In the genomic region with DNA sequence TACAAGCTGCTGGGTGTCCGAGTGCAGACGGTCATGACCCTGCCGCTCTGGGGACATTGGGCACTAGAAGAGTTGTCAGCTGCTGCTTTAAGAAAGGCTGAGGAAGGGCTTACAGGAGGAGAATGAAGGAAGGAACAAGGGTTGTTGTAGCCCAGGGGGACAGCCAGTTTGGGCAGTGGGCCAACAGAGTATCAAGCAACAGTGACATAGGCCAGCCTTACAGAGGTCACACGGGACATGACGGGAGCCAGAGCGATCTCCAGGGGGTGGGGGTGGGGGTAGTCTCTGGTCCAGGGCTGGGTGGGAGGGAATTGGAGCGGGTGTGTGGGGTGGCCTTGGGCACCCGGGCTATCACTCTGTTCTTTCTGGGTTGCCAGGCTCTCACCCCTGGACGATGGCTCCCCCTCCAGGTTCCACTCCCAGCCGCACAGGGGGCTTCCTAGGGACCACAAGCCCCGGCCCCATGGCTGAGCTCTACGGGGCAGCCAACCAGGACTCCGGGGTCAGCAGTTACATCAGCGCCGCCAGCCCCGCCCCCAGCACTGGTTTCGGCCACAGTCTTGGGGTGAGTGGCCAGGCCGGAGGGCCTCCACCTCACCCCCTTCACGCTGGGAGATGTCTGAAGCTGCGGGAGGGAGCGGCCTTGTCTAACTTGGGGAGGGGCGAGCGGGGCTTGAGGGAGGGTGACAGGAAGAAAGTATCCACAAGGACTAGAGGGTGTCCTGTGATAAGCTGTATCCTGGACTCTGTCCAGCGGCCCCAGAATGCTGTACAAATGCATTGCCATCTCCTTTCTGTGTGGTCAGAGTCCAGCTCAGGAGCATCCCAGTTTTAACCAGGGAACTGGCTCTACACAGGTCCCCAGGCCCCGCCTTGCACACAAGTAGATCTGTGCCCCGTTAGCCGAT, we compare ENCODE assay signal across 18 mouse cellular contexts. TPM values are rescaled to one million over a fixed set of nuclear protein-coding genes. Genes with fewer than 3 reads are reported as not detected.
DNase-seq lines count a peak whose midpoint lies in the region; ATAC-seq and TF ChIP-seq lines count a peak whose summit lies in the region.
"Had no signal": no experiment of that assay in that cellular context is flagged by ENCODE, and none has a peak within 500 bp of the region (broad histone marks: within the 10 kb centered on the region; RNA-seq: fewer than 3 reads in every experiment).

No protein-coding gene starts in this region.

- H3K4me1 ChIP-seq in heart, embryonic 14.5 days (ENCODE audit: control insufficient read depth in 2 of 2, insufficient read depth in 2 of 2, low read length in 2 of 2), result peaks cover 14 to 20% of the 10 kb centered on the region in 2 experiments
- H3K4me1 ChIP-seq in lung, embryonic 14.5 days (ENCODE audit: insufficient read depth), result no peaks in the 10 kb centered on the region
- no peaks in the 10 kb centered on the region for H3K4me1 ChIP-seq in liver, postnatal 0 days (ENCODE audit: insufficient read depth)

- H3K27ac ChIP-seq in heart, embryonic 14.5 days (replicated peaks in 1 of 2; ENCODE audit: control insufficient read depth in 1 of 2, insufficient read depth in 1 of 2, low read depth in 2 of 2, low read length in 2 of 2), result peak overlapping the region in 1 of 2 experiments; percentile 20; a peak in 1 of 4 replicates
- no peak overlapping the region for H3K27ac ChIP-seq in lung, embryonic 14.5 days (ENCODE audit: low read depth)
- H3K27ac ChIP-seq in liver, postnatal 0 days (ENCODE audit: low read depth), result no peak overlapping the region

- peak overlapping the region; percentile 48 for H3K4me2 ChIP-seq in heart, embryonic 14.5 days (ENCODE audit: low read length)
- no peak overlapping the region for H3K4me2 ChIP-seq in lung, embryonic 14.5 days
- no peak overlapping the region for H3K4me2 ChIP-seq in liver, postnatal 0 days (ENCODE audit: low read depth, low read length)

- H3K9ac ChIP-seq in heart, embryonic 14.5 days (ENCODE audit: low read length), result peak overlapping the region; percentile 32
- no peak overlapping the region for H3K9ac ChIP-seq in lung, embryonic 14.5 days
- H3K9ac ChIP-seq in liver, postnatal 0 days (replicated peaks), result no peak overlapping the region

- 0 out of 2 replicates have a peak, but pooled peaks cover 10% of the 10 kb centered on the region for H3K36me3 ChIP-seq in heart, embryonic 14.5 days (ENCODE audit: control insufficient read depth, insufficient read depth, low read length)
- H3K36me3 ChIP-seq in lung, embryonic 14.5 days (ENCODE audit: insufficient read depth), result peaks cover 76% of the 10 kb centered on the region
- H3K36me3 ChIP-seq in liver, postnatal 0 days (replicated peaks; ENCODE audit: insufficient read depth, low read length), result no peaks in the 10 kb centered on the region

- peak; percentile 54; the same call in 1 of the 2 replicates for ATAC-seq in heart, embryonic 14.5 days (ENCODE audit: insufficient number of reproducible peaks, insufficient read depth, low FRiP score, low read depth)
- ATAC-seq in lung, embryonic 14.5 days (ENCODE audit: insufficient read depth), result peak; percentile 36; the same call in 1 of the 2 replicates
- ATAC-seq in liver, postnatal 0 days, result peak; percentile 19; the same call in 1 of the 2 replicates

- no peak for DNase-seq in heart, postnatal 14 days
- DNase-seq in lung, embryonic 14.5 days, result peak; percentile 31
- no peak for DNase-seq in lung, postnatal 25 days (ENCODE audit: low spot score)
- peak; percentile 24 for DNase-seq in liver, postnatal 0 days
- DNase-seq in testis, postnatal 14 days (ENCODE audit: low spot score), result peak; percentile 56
- no peak for DNase-seq in gastrocnemius, postnatal 36 days
- DNase-seq: adrenal gland, postnatal 36 days; cerebellum, postnatal 25 days; kidney, adult 11 months; kidney, postnatal 14 days; layer of hippocampus, adult 9-11 months; lung, postnatal 10 days; right cerebral cortex, adult 18-20 months had no signal

- no peak overlapping the region for H3K4me3 ChIP-seq in heart, embryonic 14.5 days (ENCODE audit: control insufficient read depth in 1 of 2, insufficient read depth in 1 of 2, low read depth in 1 of 2, low read length in 2 of 2)
- no peak overlapping the region for H3K4me3 ChIP-seq in lung, embryonic 14.5 days (ENCODE audit: low read depth, low read length)
- no peak overlapping the region for H3K4me3 ChIP-seq in liver, postnatal 0 days (ENCODE audit: low read depth, low read length)

- 55% methylated on average over 27 of the region's 27 CpGs for WGBS in heart, embryonic 14.5 days
- 84% methylated on average over 27 of the region's 27 CpGs for WGBS in lung, embryonic 14.5 days
- WGBS in liver, postnatal 0 days (ENCODE audit: insufficient replicate concordance), result 70% methylated on average over 25 of the region's 27 CpGs

- no peak for TF ChIP-seq CTCF in lung, embryonic 14.5 days (IDR thresholded peaks at IDR 0.05; ENCODE audit: low read depth)
- TF ChIP-seq CTCF in liver, postnatal 0 days (IDR thresholded peaks at IDR 0.05; ENCODE audit: low read depth), result no peak

- H3K9me3 ChIP-seq in heart, embryonic 14.5 days (ENCODE audit: control insufficient read depth, low read length), result no peaks in the 10 kb centered on the region
- H3K9me3 ChIP-seq in lung, embryonic 14.5 days (ENCODE audit: low read depth, low read length), result no peaks in the 10 kb centered on the region
- no peaks in the 10 kb centered on the region for H3K9me3 ChIP-seq in liver, postnatal 0 days (ENCODE audit: low read length)

- TF ChIP-seq EP300 in liver, postnatal 0 days (IDR thresholded peaks at IDR 0.05; ENCODE audit: low read depth), result no peak

- intact Hi-C loops in heart, postnatal 14 days (cut with DNase I), result no loop called here
- intact Hi-C loops in gastrocnemius, postnatal 36 days (cut with DNase I), result no loop called here

- H3K27me3 ChIP-seq in heart, embryonic 14.5 days (ENCODE audit: control insufficient read depth, insufficient read depth, low read length), result no peaks in the 10 kb centered on the region
- no peaks in the 10 kb centered on the region for H3K27me3 ChIP-seq in lung, embryonic 14.5 days (ENCODE audit: insufficient read depth, low read length)
- H3K27me3 ChIP-seq in liver, postnatal 0 days (ENCODE audit: insufficient read depth, low read length), result no peaks in the 10 kb centered on the region

RNA-seq across cellular contexts. Expression of a gene that starts 15.4 kb away (rescaled TPM):
- polyA plus RNA-seq in heart, embryonic 14.5 days (2014; fragmentation: Nextera tagmentation; extraction: Ambion mirVana), result not detected in 2 replicates
- total RNA-seq in heart, postnatal 14 days (2021), result not detected
- polyA plus RNA-seq in lung, embryonic 14.5 days (2014; fragmentation: Nextera tagmentation; extraction: Ambion mirVana), result 4.5 and 5.6 TPM in 2 replicates
- polyA plus RNA-seq in liver, postnatal 0 days (2015; fragmentation: Nextera tagmentation; extraction: Ambion mirVana), result not detected in 2 replicates
- total RNA-seq in gastrocnemius, postnatal 36 days (2021), result not detected
- total RNA-seq: adrenal gland, postnatal 36 days; granulocyte monocyte progenitor cell, adult 5-6 weeks; left cerebral cortex, postnatal 25 days; neutrophil, adult 5-6 weeks had no signal
- polyA plus RNA-seq: embryonic facial prominence, embryonic 11.5 days had no signal

RNA-seq across cellular contexts. Expression of a gene that starts 21.3 kb away (rescaled TPM):
- 2.7 and 3.3 TPM in 2 replicates for polyA plus RNA-seq in heart, embryonic 14.5 days (2014; fragmentation: Nextera tagmentation; extraction: Ambion mirVana)
- 1 to 10 TPM; 1.9 to 2.0 TPM for total RNA-seq in heart, postnatal 14 days (2021)
- polyA plus RNA-seq in lung, embryonic 14.5 days (2014; fragmentation: Nextera tagmentation; extraction: Ambion mirVana), result 17.1 and 21.2 TPM in 2 replicates
- polyA plus RNA-seq in liver, postnatal 0 days (2015; fragmentation: Nextera tagmentation; extraction: Ambion mirVana), result 0.15 and 0.26 TPM in 2 replicates
- under 1 TPM; 0.36 to 0.49 TPM for total RNA-seq in gastrocnemius, postnatal 36 days (2021)
- total RNA-seq: granulocyte monocyte progenitor cell, adult 5-6 weeks; neutrophil, adult 5-6 weeks had no signal

RNA-seq across cellular contexts. Expression of a gene that starts 33.9 kb away (rescaled TPM):
- polyA plus RNA-seq in heart, embryonic 14.5 days (2014; fragmentation: Nextera tagmentation; extraction: Ambion mirVana), result 19.2 and 22.5 TPM in 2 replicates
- total RNA-seq in heart, postnatal 14 days (2021), result 10 to 100 TPM; 17.9 to 18.7 TPM
- polyA plus RNA-seq in lung, embryonic 14.5 days (2014; fragmentation: Nextera tagmentation; extraction: Ambion mirVana), result 22.8 and 23.9 TPM in 2 replicates
- polyA plus RNA-seq in liver, postnatal 0 days (2015; fragmentation: Nextera tagmentation; extraction: Ambion mirVana), result 3.5 and 3.9 TPM in 2 replicates
- total RNA-seq in gastrocnemius, postnatal 36 days (2021), result 10 to 100 TPM; 11.2 to 12.2 TPM

RNA-seq across cellular contexts. Expression of a gene that starts 55.8 kb away (rescaled TPM):
- polyA plus RNA-seq in heart, embryonic 14.5 days (2014; fragmentation: Nextera tagmentation; extraction: Ambion mirVana), result 14.4 and 19.1 TPM in 2 replicates
- 10 to 100 TPM; 52.4 to 54.2 TPM for total RNA-seq in heart, postnatal 14 days (2021)
- polyA plus RNA-seq in lung, embryonic 14.5 days (2014; fragmentation: Nextera tagmentation; extraction: Ambion mirVana), result 22.3 and 25.2 TPM in 2 replicates
- polyA plus RNA-seq in liver, postnatal 0 days (2015; fragmentation: Nextera tagmentation; extraction: Ambion mirVana), result 14.9 and 16.3 TPM in 2 replicates
- 10 to 100 TPM; 78.1 to 80.7 TPM for total RNA-seq in gastrocnemius, postnatal 36 days (2021)

Comparison
In these comparisons a context has a peak if more than half of its experiments do, and no peak if none do; other contexts are left out.
1. DNase-seq: peak in lung, embryonic 14.5 days (single experiment), liver, postnatal 0 days (single experiment) and testis, postnatal 14 days (single experiment); none in heart, postnatal 14 days (0 of 2), lung, postnatal 25 days (single experiment) and gastrocnemius, postnatal 36 days (0 of 2).
2. Peak in every context shown above with its lines, with median percentiles within 50 percentile points of each other: ATAC-seq.